Comparison of ENCODE assay signal across 35 mouse cellular contexts in the genomic region with DNA sequence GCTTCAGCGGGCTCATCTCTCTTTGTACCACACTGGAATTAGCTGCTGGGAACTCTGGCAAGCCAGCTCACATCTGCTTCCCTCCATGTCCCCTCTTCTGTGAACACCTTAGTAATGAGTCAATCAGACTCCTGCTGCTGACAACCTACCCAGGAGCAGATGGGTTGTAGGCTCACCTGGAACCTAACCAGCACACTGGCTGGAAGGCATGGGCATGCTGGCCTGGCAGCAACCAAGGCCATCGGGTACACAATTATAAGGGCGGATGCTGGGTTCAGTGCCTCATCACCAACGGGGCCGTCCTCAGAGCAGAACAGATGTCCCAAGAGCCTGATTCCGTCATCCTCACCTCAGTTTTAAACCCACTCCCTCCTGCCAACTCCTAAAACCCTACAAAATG. TPM values are rescaled to one million over a fixed set of nuclear protein-coding genes. Genes with fewer than 3 reads are reported as not detected.
DNase-seq lines count a peak whose midpoint lies in the region; ATAC-seq and TF ChIP-seq lines count a peak whose summit lies in the region.
"Had no signal": no experiment of that assay in that cellular context is flagged by ENCODE, and none has a peak within 500 bp of the region (broad histone marks: within the 10 kb centered on the region; RNA-seq: fewer than 3 reads in every experiment).

No protein-coding gene starts in this region.

- ATAC-seq in embryonic facial prominence, embryonic 13.5 days (ENCODE audit: insufficient number of reproducible peaks, insufficient read depth, low FRiP score, low TSS enrichment, low read depth): no peak
- ATAC-seq: forebrain, postnatal 0 days had no signal

- H3K4me3 ChIP-seq in embryonic facial prominence, embryonic 13.5 days: no peak overlapping the region
- no peak overlapping the region for H3K4me3 ChIP-seq in embryonic facial prominence, embryonic 10.5 days
- no peak overlapping the region for H3K4me3 ChIP-seq in cerebellum, adult 2 months (replicated peaks; ENCODE audit: insufficient read depth, low read depth, low read length)
- H3K4me3 ChIP-seq: embryonic facial prominence, embryonic 15.5 days; forebrain, embryonic 12.5 days; hindbrain, embryonic 12.5 days; left cerebral cortex, adult 2 months; limb, embryonic 12.5 days; liver, embryonic 15.5 days; megakaryocyte, embryonic 14.5 days; midbrain, embryonic 12.5 days; myocyte; neural tube, embryonic 12.5 days; stomach, embryonic 15.5 days had no signal

- TF ChIP-seq POLR2A in cerebellum, adult 2 months (IDR thresholded peaks at IDR 0.05; ENCODE audit: borderline replicate concordance, insufficient read depth, low read length): no peak

- no peak for DNase-seq in embryonic facial prominence, embryonic 10.5 days (ENCODE audit: low spot score)
- peak; percentile 94 for DNase-seq in brain, adult 2 months (ENCODE audit: low read depth, low spot score)
- DNase-seq in cerebellum, adult 2 months: peak; percentile 78 to 87
- peak; percentile 73 to 77 for DNase-seq in cerebellum, postnatal 14 days
- DNase-seq in layer of hippocampus, postnatal 14 days (ENCODE audit: low spot score in 2 of 2): no peak
- DNase-seq in spleen, adult 18-20 months: no peak
- DNase-seq: adrenal gland, adult 8-10 months; forebrain, postnatal 0 days; gastrocnemius, postnatal 14 days; heart, postnatal 14 days; kidney, adult 11 months; kidney, postnatal 14 days; layer of hippocampus, adult 9-11 months; lung, postnatal 36 days; thymus, postnatal 25 days had no signal

- peaks cover 97% of the 10 kb centered on the region for H3K36me3 ChIP-seq in embryonic facial prominence, embryonic 13.5 days
- peaks cover 99% of the 10 kb centered on the region for H3K36me3 ChIP-seq in embryonic facial prominence, embryonic 10.5 days (replicated peaks)

- H3K4me1 ChIP-seq in embryonic facial prominence, embryonic 13.5 days: no peaks in the 10 kb centered on the region
- H3K4me1 ChIP-seq in embryonic facial prominence, embryonic 10.5 days: no peaks in the 10 kb centered on the region; the same call in 1 of the 2 replicates
- peaks cover 46% of the 10 kb centered on the region for H3K4me1 ChIP-seq in cerebellum, adult 2 months (ENCODE audit: control insufficient read depth, insufficient read depth, low read length)
- H3K4me1 ChIP-seq: forebrain, embryonic 12.5 days; hindbrain, embryonic 12.5 days; limb, embryonic 12.5 days; midbrain, embryonic 12.5 days; neural tube, embryonic 12.5 days had no signal

- no peaks in the 10 kb centered on the region for H3K9me3 ChIP-seq in embryonic facial prominence, embryonic 13.5 days
- no peaks in the 10 kb centered on the region for H3K9me3 ChIP-seq in embryonic facial prominence, embryonic 10.5 days
- H3K9me3 ChIP-seq: embryonic facial prominence, embryonic 15.5 days; forebrain, embryonic 12.5 days; G1E; hindbrain, embryonic 12.5 days; limb, embryonic 12.5 days; liver, embryonic 15.5 days; midbrain, embryonic 12.5 days; neural tube, embryonic 12.5 days; stomach, embryonic 15.5 days had no signal

- WGBS in embryonic facial prominence, embryonic 13.5 days: 93% methylated on average over 6 of the region's 6 CpGs
- WGBS in embryonic facial prominence, embryonic 10.5 days: 93% methylated on average over 6 of the region's 6 CpGs
- 8% methylated on average over 6 of the region's 6 CpGs for WGBS in cerebellum, adult 2 months

- H3K27ac ChIP-seq in embryonic facial prominence, embryonic 13.5 days: no peak overlapping the region
- no peak overlapping the region for H3K27ac ChIP-seq in embryonic facial prominence, embryonic 10.5 days (replicated peaks)
- peak overlapping the region; percentile 79 for H3K27ac ChIP-seq in cerebellum, adult 2 months (ENCODE audit: insufficient read depth, low read length)
- H3K27ac ChIP-seq: embryonic facial prominence, embryonic 15.5 days; forebrain, embryonic 12.5 days; hindbrain, embryonic 12.5 days; left cerebral cortex, adult 2 months; limb, embryonic 12.5 days; liver, embryonic 15.5 days; midbrain, embryonic 12.5 days; neural tube, embryonic 12.5 days; stomach, embryonic 15.5 days had no signal

- no peak overlapping the region for H3K4me2 ChIP-seq in embryonic facial prominence, embryonic 13.5 days
- H3K4me2 ChIP-seq: embryonic facial prominence, embryonic 15.5 days; forebrain, embryonic 12.5 days; hindbrain, embryonic 12.5 days; limb, embryonic 12.5 days; liver, embryonic 15.5 days; midbrain, embryonic 12.5 days; neural tube, embryonic 12.5 days; stomach, embryonic 15.5 days had no signal

- TF ChIP-seq CTCF in cerebellum, adult 2 months (IDR thresholded peaks at IDR 0.05; ENCODE audit: borderline replicate concordance, insufficient read depth, low read depth, low read length): no peak

- no peaks in the 10 kb centered on the region for H3K27me3 ChIP-seq in embryonic facial prominence, embryonic 13.5 days
- H3K27me3 ChIP-seq in embryonic facial prominence, embryonic 10.5 days (replicated peaks; ENCODE audit: low read depth, poor library complexity, severe bottlenecking): no peaks in the 10 kb centered on the region
- no peaks in the 10 kb centered on the region for H3K27me3 ChIP-seq in cerebellum, adult 2 months (ENCODE audit: control insufficient read depth, insufficient read depth, low read length)
- H3K27me3 ChIP-seq: embryonic facial prominence, embryonic 15.5 days; forebrain, embryonic 12.5 days; hindbrain, embryonic 12.5 days; limb, embryonic 12.5 days; liver, embryonic 15.5 days; megakaryocyte, embryonic 14.5 days; midbrain, embryonic 12.5 days; neural tube, embryonic 12.5 days; stomach, embryonic 15.5 days had no signal

- 0 out of 2 replicates have a peak overlapping the region, but pooled peaks have one; percentile 6 for H3K9ac ChIP-seq in embryonic facial prominence, embryonic 13.5 days
- H3K9ac ChIP-seq: embryonic facial prominence, embryonic 15.5 days; forebrain, embryonic 12.5 days; forebrain, postnatal 0 days; hindbrain, embryonic 12.5 days; limb, embryonic 12.5 days; liver, embryonic 15.5 days; midbrain, embryonic 12.5 days; neural tube, embryonic 12.5 days; stomach, embryonic 15.5 days had no signal

RNA-seq across cellular contexts. Expression of gene Exoc7, which starts 8.4 kb away (rescaled TPM):
- polyA plus RNA-seq in embryonic facial prominence, embryonic 13.5 days (2015; fragmentation: Nextera tagmentation; extraction: Ambion mirVana): 71.7 and 79.4 TPM in 2 replicates
- polyA plus RNA-seq in embryonic facial prominence, embryonic 10.5 days (2016; fragmentation: Nextera tagmentation; extraction: Ambion mirVana): 55.4 and 59.7 TPM in 2 replicates
- 104 and 118 TPM in 2 replicates for polyA plus RNA-seq in cerebellum, adult 2 months (2012; rRNA removed)
- total RNA-seq in layer of hippocampus, postnatal 14 days (2021): 10 to 100 TPM; 76.5 to 77.8 TPM

RNA-seq across cellular contexts. Expression of gene Galr2, which starts 17.9 kb away (rescaled TPM):
- polyA plus RNA-seq in embryonic facial prominence, embryonic 13.5 days (2015; fragmentation: Nextera tagmentation; extraction: Ambion mirVana): 0.18 TPM in 1 of 2 replicates, not detected in the other
- 0.25 and 0.39 TPM in 2 replicates for polyA plus RNA-seq in embryonic facial prominence, embryonic 10.5 days (2016; fragmentation: Nextera tagmentation; extraction: Ambion mirVana)
- polyA plus RNA-seq in cerebellum, adult 2 months (2012; rRNA removed): 0.05 TPM in 1 of 2 replicates, not detected in the other
- not detected for total RNA-seq in layer of hippocampus, postnatal 14 days (2021)
- total RNA-seq: common myeloid progenitor, adult 5-6 weeks; forebrain, postnatal 0 days; granulocyte monocyte progenitor cell, adult 5-6 weeks; heart, postnatal 14 days; left cerebral cortex, adult 2 months; left cerebral cortex, postnatal 25 days; liver, adult 2 months; midbrain, postnatal 0 days had no signal
- polyA plus RNA-seq: G1E; heart, embryonic 14.5 days; kidney, embryonic 14.5 days; limb, embryonic 12.5 days; liver, adult 2 months; liver, embryonic 15.5 days had no signal

RNA-seq across cellular contexts. Expression of gene Srp68, which starts 24.6 kb away (rescaled TPM):
- 95.2 and 97.5 TPM in 2 replicates for polyA plus RNA-seq in embryonic facial prominence, embryonic 13.5 days (2015; fragmentation: Nextera tagmentation; extraction: Ambion mirVana)
- polyA plus RNA-seq in embryonic facial prominence, embryonic 10.5 days (2016; fragmentation: Nextera tagmentation; extraction: Ambion mirVana): 104 TPM in 2 replicates
- polyA plus RNA-seq in cerebellum, adult 2 months (2012; rRNA removed): 76.4 and 79.2 TPM in 2 replicates
- total RNA-seq in layer of hippocampus, postnatal 14 days (2021): 10 to 100 TPM; 52.0 to 55.7 TPM

RNA-seq across cellular contexts. Expression of gene Foxj1, which starts 36.6 kb away (rescaled TPM):
- polyA plus RNA-seq in embryonic facial prominence, embryonic 13.5 days (2015; fragmentation: Nextera tagmentation; extraction: Ambion mirVana): 0.80 and 1.4 TPM in 2 replicates
- polyA plus RNA-seq in embryonic facial prominence, embryonic 10.5 days (2016; fragmentation: Nextera tagmentation; extraction: Ambion mirVana): 2.3 and 3.3 TPM in 2 replicates
- 13.9 and 15.7 TPM in 2 replicates for polyA plus RNA-seq in cerebellum, adult 2 months (2012; rRNA removed)
- total RNA-seq in layer of hippocampus, postnatal 14 days (2021): 10 to 100 TPM in 1 of 2 experiments, 1 to 10 TPM in 1; 6.9 to 13.4 TPM
- total RNA-seq: common myeloid progenitor, adult 5-6 weeks; granulocyte monocyte progenitor cell, adult 5-6 weeks had no signal

Comparison
In these comparisons a context has a peak if more than half of its experiments do, and no peak if none do; other contexts are left out.
1. DNase-seq: peak in brain, adult 2 months (single experiment), cerebellum, adult 2 months (2 of 2) and cerebellum, postnatal 14 days (2 of 2); none in embryonic facial prominence, embryonic 10.5 days (single experiment), layer of hippocampus, postnatal 14 days (0 of 2) and spleen, adult 18-20 months (0 of 2).